Mouse (Mus musculus): ENCODE measurements around the gene Tmem176b.
"Not testable (repeated sequence)": the region's sequence is repeated elsewhere in the genome, so short reads cannot be mapped to it uniquely, and the experiment has no call there.

Gene Tmem176b

GRCm38 (mm10) chr6:48840973-48841625 lies at the start of gene Tmem176b:
TSS of gene Tmem176b (minus strand) at chr6:48841496.
- peak; percentile 80 for DNase-seq

- peak; percentile 34 for DNase-seq
Observed at GRCm38 (mm10) chr6:48876510-48877135, 35.3 kb upstream of the Tmem176b start.

- DNase-seq = no peak
Observed at GRCm38 (mm10) chr6:48875515-48875914, 34.2 kb upstream of the Tmem176b start.

GRCm38 (mm10) chr6:48874576-48874975 lies 33.3 kb upstream of the Tmem176b start:
- no peak for DNase-seq

- DNase-seq = no peak
Observed at GRCm38 (mm10) chr6:48872596-48872995, 31.3 kb upstream of the Tmem176b start, which contains the start of gene Aoc1. TSS of gene Aoc1 (plus strand) at chr6:48872896.

GRCm38 (mm10) chr6:48869774-48870173 lies 28.5 kb upstream of the Tmem176b start:
- DNase-seq = no peak

- no peak for DNase-seq
Observed at GRCm38 (mm10) chr6:48867158-48867557, 25.9 kb upstream of the Tmem176b start.

- not testable (repeated sequence) for DNase-seq
Observed at GRCm38 (mm10) chr6:48866355-48866950, 25.2 kb upstream of the Tmem176b start.

- DNase-seq = no peak
Observed at GRCm38 (mm10) chr6:48865152-48865745, 24.0 kb upstream of the Tmem176b start.

- DNase-seq = no peak
Observed at GRCm38 (mm10) chr6:48864723-48865122, 23.4 kb upstream of the Tmem176b start.

GRCm38 (mm10) chr6:48864181-48864580 lies 22.9 kb upstream of the Tmem176b start:
- DNase-seq = no peak

- no peak for DNase-seq
Observed at GRCm38 (mm10) chr6:48863488-48863887, 22.2 kb upstream of the Tmem176b start.

GRCm38 (mm10) chr6:48862816-48863215 lies 21.5 kb upstream of the Tmem176b start:
- DNase-seq = no peak

- DNase-seq = no peak
Observed at GRCm38 (mm10) chr6:48861616-48862280, 20.5 kb upstream of the Tmem176b start.

- no peak for DNase-seq
Observed at GRCm38 (mm10) chr6:48860851-48861250, 19.6 kb upstream of the Tmem176b start.

GRCm38 (mm10) chr6:48860130-48860815 lies 19.0 kb upstream of the Tmem176b start:
- DNase-seq = peak; percentile 31

GRCm38 (mm10) chr6:48857613-48858302 lies 16.5 kb upstream of the Tmem176b start:
- DNase-seq = no peak

GRCm38 (mm10) chr6:48854155-48854554 lies 12.9 kb upstream of the Tmem176b start:
- no peak for DNase-seq

- no peak for DNase-seq
Observed at GRCm38 (mm10) chr6:48851820-48852491, 10.7 kb upstream of the Tmem176b start.

- no peak for DNase-seq
Observed at GRCm38 (mm10) chr6:48845086-48845485, 3.8 kb upstream of the Tmem176b start.

Data from right cerebral cortex, adult 18-20 months (tissue).